Mouse (Mus musculus): ENCODE results near the gene Upf1.

The Upf1 gene

DNA sequence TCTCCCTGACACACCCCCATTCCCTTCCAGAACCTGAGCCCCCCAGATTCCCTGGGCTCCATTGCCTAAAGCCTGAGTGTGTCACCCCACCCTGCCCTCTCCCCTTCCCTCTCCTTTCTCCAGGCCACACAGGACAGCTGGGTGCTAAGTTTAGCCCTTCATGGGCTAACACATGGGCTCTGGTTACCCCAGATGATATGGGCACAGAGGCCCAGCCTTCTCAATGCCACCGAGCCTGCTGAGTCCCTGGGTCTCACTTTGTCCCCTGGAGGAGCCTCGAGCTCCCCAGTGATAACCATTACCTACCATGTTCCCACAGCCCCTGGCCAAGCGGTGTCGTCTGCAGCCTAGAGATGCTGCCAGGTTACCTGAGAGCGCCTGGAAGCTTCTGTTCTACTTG lies 35.2 kb downstream of the Upf1 start:
- DNase-seq, result no peak

DNA sequence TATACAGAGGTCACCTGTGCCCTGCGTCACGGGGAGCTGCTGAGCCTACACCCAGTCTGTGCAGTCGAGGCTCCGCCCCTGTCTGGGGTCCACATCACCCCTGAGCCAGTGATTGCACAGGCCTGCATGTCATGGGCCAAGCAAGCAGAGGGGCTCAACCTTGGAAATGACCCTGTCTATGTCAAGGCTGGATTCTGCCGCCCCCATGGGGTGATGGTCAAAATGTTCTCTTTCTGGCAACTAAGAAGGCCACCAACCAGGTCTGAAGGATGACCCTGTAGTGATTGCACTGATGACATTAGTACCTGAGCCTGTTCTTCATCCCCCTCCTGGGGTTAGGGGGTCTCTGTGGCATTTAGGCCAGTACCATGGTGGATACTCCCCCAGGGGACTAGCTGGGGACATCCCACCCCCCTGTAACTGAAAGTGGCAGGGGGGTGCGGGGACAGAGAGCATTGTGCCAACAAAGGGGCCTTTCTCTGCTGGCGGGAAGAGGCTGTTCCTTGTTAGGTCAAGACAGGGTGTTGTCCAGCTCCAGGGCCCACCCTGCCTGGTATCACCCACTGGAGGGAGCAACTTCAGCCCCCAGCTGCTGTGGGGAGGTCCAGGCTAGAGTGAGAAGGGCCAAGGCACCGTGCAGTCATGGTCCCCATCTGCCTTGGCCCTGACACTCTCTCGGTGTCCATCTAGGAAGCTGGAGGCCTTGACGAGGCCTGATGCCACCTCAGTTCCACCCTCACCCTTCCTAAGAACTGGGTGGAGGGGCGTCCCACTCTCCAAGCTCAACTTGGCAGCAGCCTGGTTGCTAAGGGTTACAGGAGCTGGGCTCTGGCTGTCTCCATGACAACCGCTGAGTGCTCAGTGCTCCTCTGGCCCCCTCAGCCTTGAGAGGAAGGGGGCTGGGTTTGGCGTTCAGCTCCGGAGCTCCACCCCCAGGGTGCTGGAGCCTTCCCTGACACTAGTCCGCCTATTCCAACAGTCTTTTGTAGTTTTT lies 36.3 kb downstream of the Upf1 start:
- peak; percentile 88 for DNase-seq

GRCm38 (mm10) chr8:70315624-70316510 lies 37.2 kb downstream of the Upf1 start, which contains the start of gene Cers1:
Gene Cers1 (plus strand): TSS chr8:70315775.
- DNase-seq, result peak; percentile 87

DNA sequence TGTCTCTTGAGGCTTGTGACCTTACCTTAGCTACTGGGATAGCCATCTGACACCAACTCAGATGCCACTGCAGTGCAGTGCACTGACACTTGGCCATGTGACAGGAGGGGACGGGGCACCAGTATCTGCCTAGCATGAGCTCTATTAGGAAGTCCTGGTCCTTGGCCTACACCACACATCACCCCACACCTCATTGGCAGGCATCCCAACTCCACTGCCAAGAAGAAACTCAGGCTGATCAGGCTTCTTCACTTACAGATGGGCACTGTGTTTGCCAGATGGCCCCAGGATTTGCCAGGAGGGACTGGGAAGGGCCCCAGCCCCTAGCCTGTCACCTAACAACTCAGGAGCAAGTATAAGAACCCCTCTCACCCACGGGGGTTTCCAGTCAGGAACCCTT lies 39.7 kb downstream of the Upf1 start:
- no peak for DNase-seq

GRCm38 (mm10) chr8:70309311-70309710 lies 43.8 kb downstream of the Upf1 start:
- DNase-seq, result no peak

DNA sequence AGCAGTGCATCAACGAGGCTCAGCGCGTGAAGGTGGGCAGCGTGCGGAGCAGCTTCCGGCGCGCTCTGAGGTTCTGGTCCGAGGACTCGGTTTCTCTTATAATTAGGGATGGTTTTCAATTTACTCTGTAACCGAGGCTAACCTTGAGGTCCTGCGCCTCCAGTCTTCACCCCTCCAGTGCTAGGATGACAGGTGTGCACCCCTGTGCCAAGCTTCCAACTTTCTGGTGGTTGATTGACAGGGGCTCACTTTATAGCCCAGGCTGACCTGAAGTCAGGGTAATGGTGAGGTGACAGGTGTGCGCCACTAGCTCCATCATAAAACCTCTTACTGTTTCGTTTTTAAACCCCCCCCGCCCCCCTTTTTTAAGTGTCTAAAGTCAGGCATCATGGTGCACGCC lies 50.2 kb downstream of the Upf1 start:
- no peak for DNase-seq

GRCm38 (mm10) chr8:70302358-70302890 lies 50.7 kb downstream of the Upf1 start, which contains the start of the genes Ddx49 and Cope:
Gene Ddx49 (minus strand): TSS chr8:70302489.
Gene Cope (plus strand): TSS chr8:70302518.
- peak; percentile 94 for DNase-seq

GRCm38 (mm10) chr8:70300881-70301280 lies 52.2 kb downstream of the Upf1 start:
- no peak for DNase-seq

- DNase-seq, result no peak
Observed at GRCm38 (mm10) chr8:70293988-70294405, 59.1 kb downstream of the Upf1 start.

DNA sequence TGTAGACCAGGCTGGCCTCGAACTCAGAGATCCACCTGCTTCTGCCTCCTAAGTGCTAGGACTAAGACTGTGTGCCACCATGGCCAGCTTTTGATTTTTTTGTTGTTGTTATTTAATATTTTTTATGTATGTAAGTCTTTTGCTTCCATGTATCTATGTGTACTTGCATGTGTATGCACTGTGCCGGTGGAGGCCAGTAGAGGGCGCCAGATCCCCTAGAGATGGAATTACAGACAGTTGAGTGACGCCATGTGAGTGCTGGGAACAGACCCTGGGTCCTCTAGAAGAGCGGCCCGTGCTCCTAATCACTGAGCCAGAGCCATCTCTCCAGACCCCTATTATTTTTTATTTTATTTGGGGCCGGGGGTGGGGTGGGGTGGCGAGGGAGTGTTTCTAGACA lies 66.3 kb downstream of the Upf1 start:
- DNase-seq, result no peak

GRCm38 (mm10) chr8:70285304-70285703 lies 67.8 kb downstream of the Upf1 start:
- DNase-seq, result no peak

- DNase-seq, result no peak
Observed at GRCm38 (mm10) chr8:70284421-70284820, 68.7 kb downstream of the Upf1 start.

DNA sequence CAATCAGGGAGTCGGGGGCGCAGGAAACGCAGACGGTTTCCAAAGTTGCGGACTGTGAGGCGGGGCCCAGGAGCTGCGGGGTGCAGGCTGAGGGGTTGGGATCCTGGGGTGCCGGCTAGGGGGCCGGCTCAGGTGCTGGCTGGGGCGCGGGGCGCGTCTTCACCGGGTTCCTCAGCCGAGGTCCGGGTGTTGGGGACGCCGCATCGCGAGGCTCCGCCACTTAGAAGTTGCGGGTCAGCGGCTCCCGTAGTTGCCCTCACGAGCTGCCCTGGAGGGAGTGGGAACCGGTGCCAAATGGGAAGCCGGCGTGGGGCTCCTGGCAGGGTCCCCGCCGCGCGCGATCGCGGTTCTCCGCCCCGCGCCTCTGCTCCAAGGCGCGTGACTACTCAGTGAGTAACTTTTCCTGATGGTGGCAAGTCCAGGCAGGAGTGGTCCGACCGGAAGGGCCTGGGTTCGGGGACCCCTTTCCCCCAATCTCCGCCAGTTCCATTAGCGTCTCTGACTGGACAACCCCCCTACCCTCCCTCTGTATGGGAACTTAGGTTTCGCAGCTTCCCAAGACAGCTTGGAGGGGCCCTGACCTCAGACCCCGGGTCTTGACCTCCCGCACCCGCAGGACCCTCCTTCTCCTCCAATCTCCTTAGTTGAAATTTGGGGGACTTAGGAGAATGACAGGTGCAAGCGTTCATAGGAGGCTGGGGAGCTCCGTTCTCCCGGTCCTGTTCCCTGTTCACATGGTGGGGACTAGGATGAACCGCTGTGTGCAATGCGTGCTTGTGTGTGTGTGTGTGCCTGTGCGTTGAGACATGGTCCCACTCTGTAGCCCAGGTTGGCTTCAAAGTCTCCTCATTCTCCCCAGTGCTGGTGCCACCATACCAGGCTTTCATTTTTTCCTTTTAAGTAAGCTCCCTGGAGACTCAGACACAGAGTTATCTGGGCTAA lies 69.7 kb downstream of the Upf1 start:
- peak; percentile 20 for DNase-seq

- peak; percentile 79 for DNase-seq
Observed at GRCm38 (mm10) chr8:70282603-70283135, 70.4 kb downstream of the Upf1 start, which contains the start of gene Homer3. Gene Homer3 (plus strand): TSS chr8:70282827.

All from right cerebral cortex, postnatal 25 days (tissue).